ENCODE assay signal across 8 mouse cellular contexts in genomic region chr11:52346635-52347005, GRCm38 (mm10). TPM values are rescaled to one million over a fixed set of nuclear protein-coding genes. Genes with fewer than 3 reads are reported as not detected.
DNase-seq lines count a peak whose midpoint lies in the region; ATAC-seq and TF ChIP-seq lines count a peak whose summit lies in the region.

No protein-coding gene starts in this region.

- H3K9me3 ChIP-seq in MEL (replicated peaks; ENCODE audit: insufficient read depth, low read length), result no peaks in the 10 kb centered on the region
- no peaks in the 10 kb centered on the region for H3K9me3 ChIP-seq in forebrain, embryonic 11.5 days (ENCODE audit: control insufficient read depth, low read length)
- no peaks in the 10 kb centered on the region for H3K9me3 ChIP-seq in stomach, embryonic 14.5 days (ENCODE audit: control insufficient read depth, low read depth, low read length)

- WGBS in heart, adult 2 months, result 6% methylated on average over 12 of the region's 12 CpGs
- WGBS in forebrain, embryonic 11.5 days, result 9% methylated on average over 12 of the region's 12 CpGs
- 6% methylated on average over 12 of the region's 12 CpGs for WGBS in stomach, embryonic 14.5 days

- H3K9ac ChIP-seq in heart, adult 2 months (ENCODE audit: low read depth, low read length), result no peak overlapping the region
- peak overlapping the region; percentile 38 for H3K9ac ChIP-seq in MEL (ENCODE audit: control insufficient read depth, low read depth, low read length, poor library complexity, severe bottlenecking)
- no peak overlapping the region for H3K9ac ChIP-seq in forebrain, embryonic 11.5 days (ENCODE audit: low read length)
- no peak overlapping the region for H3K9ac ChIP-seq in stomach, embryonic 14.5 days (replicated peaks; ENCODE audit: low read depth, low read length)

- H3K4me1 ChIP-seq in heart, adult 2 months (ENCODE audit: control insufficient read depth, insufficient read depth, low read length), result peaks cover 1% of the 10 kb centered on the region
- peaks cover 4 to 25% of the 10 kb centered on the region in 2 experiments for H3K4me1 ChIP-seq in MEL (ENCODE audit: control insufficient read depth in 1 of 2, insufficient read depth in 2 of 2, low read length in 2 of 2)
- no peaks in the 10 kb centered on the region for H3K4me1 ChIP-seq in forebrain, embryonic 11.5 days (replicated peaks; ENCODE audit: control insufficient read depth, insufficient read depth, low read length)
- no peaks in the 10 kb centered on the region; the same call in 1 of the 2 replicates for H3K4me1 ChIP-seq in stomach, embryonic 14.5 days (ENCODE audit: control insufficient read depth, insufficient read depth, low read length)

- H3K4me2 ChIP-seq in forebrain, embryonic 11.5 days (ENCODE audit: low read depth, low read length, severe bottlenecking), result peak overlapping the region; percentile 42; the same call in 1 of the 2 replicates
- peak overlapping the region; percentile 49 for H3K4me2 ChIP-seq in stomach, embryonic 14.5 days (replicated peaks; ENCODE audit: low read depth, low read length)

- no peak for TF ChIP-seq CTCF in heart, adult 2 months (IDR thresholded peaks at IDR 0.05)
- TF ChIP-seq CTCF in MEL (IDR thresholded peaks at IDR 0.05 in 2 of 3, conservative IDR thresholded peaks at IDR 0.05 in 1 of 3; ENCODE audit: control insufficient read depth in 1 of 3, insufficient read depth in 1 of 3, low read depth in 2 of 3, low read length in 3 of 3, poor library complexity in 1 of 3, severe bottlenecking in 1 of 3), result no peak

- ATAC-seq in forebrain, embryonic 11.5 days (replicated peaks; ENCODE audit: low FRiP score), result no peak; the same call in 1 of the 2 replicates
- ATAC-seq in stomach, embryonic 14.5 days (ENCODE audit: insufficient number of reproducible peaks, insufficient read depth, low FRiP score, low read depth), result peak; percentile 62; the same call in 1 of the 2 replicates

- peak overlapping the region; percentile 15; the same call in 1 of the 2 replicates for H3K4me3 ChIP-seq in heart, adult 2 months
- H3K4me3 ChIP-seq in MEL (ENCODE audit: control insufficient read depth in 1 of 2, insufficient read depth in 1 of 2, low read depth in 2 of 2, low read length in 2 of 2), result peak overlapping the region; percentile 57 to 69
- peak overlapping the region; percentile 21 for H3K4me3 ChIP-seq in forebrain, embryonic 11.5 days (ENCODE audit: low read depth, low read length)
- peak overlapping the region; percentile 22 for H3K4me3 ChIP-seq in stomach, embryonic 14.5 days (ENCODE audit: low read depth, low read length)

- no peak overlapping the region for H3K27ac ChIP-seq in heart, adult 2 months
- H3K27ac ChIP-seq in MEL (ENCODE audit: control insufficient read depth, low read depth, low read length), result peak overlapping the region; percentile 3; the same call in 1 of the 2 replicates
- no peak overlapping the region for H3K27ac ChIP-seq in forebrain, embryonic 11.5 days (ENCODE audit: low read depth, low read length)
- H3K27ac ChIP-seq in stomach, embryonic 14.5 days (ENCODE audit: low read length), result peak overlapping the region; percentile 53; the same call in 1 of the 2 replicates

- no peak for DNase-seq in heart, adult 2 months
- no peak for DNase-seq in heart, postnatal 25 days (ENCODE audit: low spot score)
- DNase-seq in MEL (ENCODE audit: low read depth, low spot score), result peak; percentile 89
- peak; percentile 77 for DNase-seq in forebrain, embryonic 11.5 days (ENCODE audit: low spot score)
- DNase-seq in kidney, adult 9 months, result peak; percentile 43
- DNase-seq in lung, postnatal 36 days, result peak; percentile 36
- no peak for DNase-seq in gastrocnemius, postnatal 14 days

- no peaks in the 10 kb centered on the region for H3K36me3 ChIP-seq in heart, adult 2 months (ENCODE audit: control insufficient read depth, insufficient read depth, low read length)
- H3K36me3 ChIP-seq in MEL (ENCODE audit: control insufficient read depth in 1 of 2, insufficient read depth in 2 of 2, low read length in 2 of 2), result peaks cover 0 to 9% of the 10 kb centered on the region in 2 experiments; a peak in 2 of 4 replicates
- no peaks in the 10 kb centered on the region for H3K36me3 ChIP-seq in forebrain, embryonic 11.5 days (ENCODE audit: control insufficient read depth, insufficient read depth, low read length)
- H3K36me3 ChIP-seq in stomach, embryonic 14.5 days (ENCODE audit: control insufficient read depth, insufficient read depth, low read length), result no peaks in the 10 kb centered on the region

- no peaks in the 10 kb centered on the region for H3K79me2 ChIP-seq in heart, adult 2 months (replicated peaks; ENCODE audit: control insufficient read depth, insufficient read depth, low read length)
- no peaks in the 10 kb centered on the region for H3K79me2 ChIP-seq in MEL (ENCODE audit: control insufficient read depth, insufficient read depth, low read length, poor library complexity)

- intact Hi-C loops in heart, adult 2 months (cut with DNase I), result loop anchor here (10.0 kb wide), 2 partner anchors 122 to 202 kb away; partner anchors contain the start of gene Olfr1373
- intact Hi-C loops in heart, postnatal 25 days (cut with DNase I), result loop anchor here (2.0 to 5.0 kb wide), 2 partner anchors 28 to 124 kb away; no protein-coding TSS in a partner anchor
- intact Hi-C loops in gastrocnemius, postnatal 14 days (cut with DNase I; ENCODE audit: low total_unique reads), result no loop called here

- no peak for TF ChIP-seq POLR2A in heart, adult 2 months (IDR thresholded peaks at IDR 0.05; ENCODE audit: insufficient read depth, low read depth, low read length)
- 0 out of 4 replicates have a peak, but pooled peaks of 1 of the 2 experiments have one; percentile 33 for TF ChIP-seq POLR2A in MEL (IDR thresholded peaks at IDR 0.05; ENCODE audit: control insufficient read depth in 1 of 2, insufficient read depth in 1 of 2, low read depth in 1 of 2, low read length in 2 of 2, poor library complexity in 1 of 2)

- no peak for TF ChIP-seq EP300 in heart, adult 2 months (IDR thresholded peaks at IDR 0.05; ENCODE audit: insufficient read depth, low read depth, low read length)
- no peak for TF ChIP-seq EP300 in MEL (IDR thresholded peaks at IDR 0.05; ENCODE audit: low read depth in 1 of 2, low read length in 2 of 2)

- no peak for TF ChIP-seq RAD21 in MEL (IDR thresholded peaks at IDR 0.05; ENCODE audit: low read depth, low read length)

- no peaks in the 10 kb centered on the region for H3K27me3 ChIP-seq in heart, adult 2 months (ENCODE audit: control insufficient read depth, insufficient read depth, low read length)
- H3K27me3 ChIP-seq in MEL (ENCODE audit: control insufficient read depth in 1 of 2, insufficient read depth in 2 of 2, low read length in 2 of 2), result no peaks in the 10 kb centered on the region
- no peaks in the 10 kb centered on the region for H3K27me3 ChIP-seq in forebrain, embryonic 11.5 days (ENCODE audit: control insufficient read depth, insufficient read depth, low read length)
- no peaks in the 10 kb centered on the region for H3K27me3 ChIP-seq in stomach, embryonic 14.5 days (ENCODE audit: control insufficient read depth, insufficient read depth, low read length)

TF ChIP-seq in MEL, 35 proteins besides CTCF, POLR2A, EP300 and RAD21:
- TF ChIP-seq SMC3 (IDR thresholded peaks at IDR 0.05; ENCODE audit: low read depth, low read length) (no peak), GATA1 (IDR thresholded peaks at IDR 0.05; ENCODE audit: low read depth, low read length) (no peak), E2F4 (IDR thresholded peaks at IDR 0.05; ENCODE audit: borderline replicate concordance, low read depth, low read length) (no peak), USF1 (IDR thresholded peaks at IDR 0.05; ENCODE audit: low read depth, low read length) (no peak), NRF1 (IDR thresholded peaks at IDR 0.05; ENCODE audit: insufficient read depth, low read depth, low read length, poor library complexity, severe bottlenecking) (no peak), CHD2 (IDR thresholded peaks at IDR 0.05; ENCODE audit: low read length) (no peak), ZKSCAN1 (IDR thresholded peaks at IDR 0.05; ENCODE audit: low read depth, low read length) (no peak), ZC3H11A (IDR thresholded peaks at IDR 0.05; ENCODE audit: low read depth, low read length) (no peak), MAX (IDR thresholded peaks at IDR 0.05; ENCODE audit: low read length) (no peak), JUND (IDR thresholded peaks at IDR 0.05; ENCODE audit: low read depth, low read length) (no peak), NELFE (IDR thresholded peaks at IDR 0.05; ENCODE audit: low read depth, low read length) (no peak), TCF12 (IDR thresholded peaks at IDR 0.05; ENCODE audit: low read depth, low read length) (no peak), HCFC1 (IDR thresholded peaks at IDR 0.05; ENCODE audit: low read depth, low read length) (no peak), KAT2A (conservative IDR thresholded peaks at IDR 0.05; ENCODE audit: low read depth, low read length) (no peak), MXI1 (IDR thresholded peaks at IDR 0.05; ENCODE audit: low read depth, low read length) (no peak), BHLHE40 (IDR thresholded peaks at IDR 0.05; ENCODE audit: borderline replicate concordance, low read depth, low read length) (no peak)

RNA-seq across cellular contexts. Expression of gene Vdac1, which starts 14.0 kb away (rescaled TPM):
- total RNA-seq in heart, adult 2 months (2021), result 1,000 to 10,000 TPM in 1 of 2 experiments, 100 to 1,000 TPM in 1; 987 to 1,141 TPM
- 422 and 713 TPM in 2 replicates for polyA plus RNA-seq in heart, adult 2 months (2012; rRNA removed)
- 1,000 to 10,000 TPM; 1,015 to 1,076 TPM for total RNA-seq in heart, postnatal 25 days (2021)
- 381 and 395 TPM in 2 replicates for total RNA-seq in MEL (2012; rRNA removed)
- 100 to 1,000 TPM; 257 to 389 TPM for polyA plus RNA-seq in MEL (2012; ENCODE audit: insufficient read depth in 1 of 2, insufficient read length in 2 of 2, low read depth in 1 of 2, low replicate concordance in 2 of 2, missing spikeins in 1 of 2)
- polyA plus RNA-seq in forebrain, embryonic 11.5 days (2014; fragmentation: Nextera tagmentation; extraction: Ambion mirVana), result 198 and 207 TPM in 2 replicates
- polyA plus RNA-seq in stomach, embryonic 14.5 days (2014; fragmentation: Nextera tagmentation; extraction: Ambion mirVana), result 202 and 210 TPM in 2 replicates
- 1,000 to 10,000 TPM; 1,133 to 1,268 TPM for total RNA-seq in gastrocnemius, postnatal 14 days (2021)

RNA-seq across cellular contexts. Expression of gene 9530068E07Rik, which starts 49.6 kb away (rescaled TPM):
- total RNA-seq in heart, adult 2 months (2021), result 10 to 100 TPM; 71.1 to 73.9 TPM
- 96.3 and 140 TPM in 2 replicates for polyA plus RNA-seq in heart, adult 2 months (2012; rRNA removed)
- total RNA-seq in heart, postnatal 25 days (2021), result 10 to 100 TPM; 72.8 to 79.0 TPM
- 75.4 and 85.9 TPM in 2 replicates for total RNA-seq in MEL (2012; rRNA removed)
- polyA plus RNA-seq in MEL (2012; ENCODE audit: insufficient read depth in 1 of 2, insufficient read length in 2 of 2, low read depth in 1 of 2, low replicate concordance in 2 of 2, missing spikeins in 1 of 2), result 10 to 100 TPM in 1 of 2 experiments, not detected in 1; 75.7 TPM
- polyA plus RNA-seq in forebrain, embryonic 11.5 days (2014; fragmentation: Nextera tagmentation; extraction: Ambion mirVana), result 162 and 169 TPM in 2 replicates
- 212 and 229 TPM in 2 replicates for polyA plus RNA-seq in stomach, embryonic 14.5 days (2014; fragmentation: Nextera tagmentation; extraction: Ambion mirVana)
- 10 to 100 TPM; 57.9 to 62.0 TPM for total RNA-seq in gastrocnemius, postnatal 14 days (2021)

Comparison
In these comparisons a context has a peak if more than half of its experiments do, and no peak if none do; other contexts are left out.
1. DNase-seq: peak in MEL (single experiment), forebrain, embryonic 11.5 days (single experiment), kidney, adult 9 months (single experiment) and lung, postnatal 36 days (single experiment); none in heart, adult 2 months (0 of 2), heart, postnatal 25 days (single experiment) and gastrocnemius, postnatal 14 days (single experiment).
2. H3K27ac ChIP-seq: peak in MEL (single experiment) and stomach, embryonic 14.5 days (single experiment); none in heart, adult 2 months (single experiment) and forebrain, embryonic 11.5 days (single experiment).
3. Peak in every context shown above with its lines, with median percentiles within 50 percentile points of each other: H3K4me3 ChIP-seq.